Mouse (Mus musculus) embryonic facial prominence, embryonic 14.5 days (tissue): ENCODE data around the gene Cd96. TPM values are rescaled to one million over a fixed set of nuclear protein-coding genes. Genes with fewer than 3 reads are reported as not detected.

Experiments used
- ATAC-seq: fragments of 200-750 bp; cut with Nextera tagmentation; 2 replicates; pipeline ENCODE4 v1.8.0; 2017; ENCODE audit warnings: low read depth, moderate number of reproducible peaks, moderate TSS enrichment
- DNase-seq: peaks from one replicate; pipeline ENCODE4 v3.0.0-alpha.2; 2015; ENCODE audit warnings: low spot score
- H3K27ac ChIP-seq: fragments of 300-500 bp; sonication (generic); replicated peaks from 2 replicates; pipeline ENCODE4 v1.5.1; 2014; ENCODE audit warnings: low read depth, mild to moderate bottlenecking, low read length, moderate library complexity
- H3K27me3 ChIP-seq: fragments of 300-500 bp; sonication (generic); replicated peaks from 2 replicates; pipeline ENCODE4 v1.6.1; 2014; ENCODE audit warnings: low read length; ENCODE audit not compliant: control insufficient read depth, insufficient read depth
- H3K36me3 ChIP-seq: fragments of 300-500 bp; sonication (generic); 2 replicates; pipeline ENCODE4 v1.6.1; 2014; ENCODE audit warnings: low read length, mixed read lengths; ENCODE audit not compliant: control insufficient read depth, insufficient read depth
- H3K4me1 ChIP-seq: fragments of 300-500 bp; sonication (generic); 2 replicates; pipeline ENCODE4 v1.6.1; 2014; ENCODE audit warnings: antibody characterized with exemption, low read length; ENCODE audit not compliant: control insufficient read depth, insufficient read depth
- H3K4me2 ChIP-seq: fragments of 300-500 bp; sonication (generic); 2 replicates; pipeline ENCODE4 v1.6.1; 2014; ENCODE audit warnings: low read depth, mild to moderate bottlenecking, low read length, moderate library complexity, mixed read lengths
- H3K4me3 ChIP-seq: fragments of 300-500 bp; sonication (generic); 2 replicates; pipeline ENCODE4 v1.5.1; 2014; ENCODE audit warnings: low read depth, mild to moderate bottlenecking, low read length
- H3K9ac ChIP-seq: fragments of 300-500 bp; sonication (generic); 2 replicates; pipeline ENCODE4 v1.6.1; 2014; ENCODE audit warnings: low read depth, mild to moderate bottlenecking, low read length, moderate library complexity, mixed read lengths
- H3K9me3 ChIP-seq: fragments of 300-500 bp; sonication (generic); 2 replicates; pipeline ENCODE4 v1.6.1; 2016; ENCODE audit warnings: low read length; ENCODE audit not compliant: control insufficient read depth
- whole genome bisulfite sequencing: fragments of 180-500 bp; shearing (Covaris S2); extraction: QIAGEN DNeasy Blood & Tissue Kit; methylation state at CpG from one replicate; pipeline ENCODE4 v1.1.7; 2014; 5-methylcytosine and 5-hydroxymethylcytosine counted together
- polyA plus RNA-seq: library from polyadenylated mRNA; unstranded; fragments of >200 nt; fragmentation: Nextera tagmentation; extraction: Ambion mirVana; gene quantifications from 2 replicates; pipeline ENCODE4 v1.2.1, GENCODE M21; 2014

The Cd96 gene
- polyA plus RNA-seq, 1 experiment from 2014 or later: 0.35 TPM

- Histone ChIP-seq H3K36me3 (no peaks in the 10 kb centered on the region), H3K27ac (no peak overlapping the region), H3K4me2 (no peak overlapping the region), H3K27me3 (no peaks in the 10 kb centered on the region), H3K4me3 (no peak overlapping the region), H3K4me1 (no peaks in the 10 kb centered on the region), H3K9ac (no peak overlapping the region), H3K9me3 (no peaks in the 10 kb centered on the region)
- 62% methylated on average over 2 of the region's 2 CpGs for WGBS
- ATAC-seq: peak; percentile 63
- peak; percentile 88 for DNase-seq
Observed at GRCm38 (mm10) chr16:46094478-46094877, 25.6 kb downstream of the Cd96 start.

DNA sequence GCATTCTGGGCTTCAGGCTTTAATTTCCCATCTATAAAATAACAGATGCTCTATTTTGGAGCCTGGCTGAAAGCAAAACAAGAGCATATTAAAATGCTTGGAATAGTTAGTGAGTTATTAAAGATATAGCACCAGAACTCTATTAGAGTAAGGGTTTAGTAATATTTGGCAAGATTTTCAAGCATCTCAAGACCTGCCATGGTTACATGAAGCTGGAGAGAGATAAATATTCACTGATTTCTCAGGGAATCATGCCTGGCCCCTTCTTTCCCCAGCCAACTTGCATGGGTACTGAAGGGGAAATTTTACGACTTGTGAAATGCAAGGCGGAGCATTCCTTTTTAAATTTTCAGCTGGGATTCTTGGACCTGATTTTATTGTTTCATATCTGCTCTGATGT lies 27.1 kb downstream of the Cd96 start:
- WGBS: 86% methylated on average over 2 of the region's 2 CpGs
- no peaks in the 10 kb centered on the region for H3K9me3 ChIP-seq
- no peak for DNase-seq
- no peaks in the 10 kb centered on the region for H3K27me3 ChIP-seq
- H3K4me1 ChIP-seq: no peaks in the 10 kb centered on the region
- no peak overlapping the region for H3K4me3 ChIP-seq
- H3K9ac ChIP-seq: no peak overlapping the region
- no peak for ATAC-seq
- H3K4me2 ChIP-seq: no peak overlapping the region
- no peaks in the 10 kb centered on the region for H3K36me3 ChIP-seq
- no peak overlapping the region for H3K27ac ChIP-seq

- ATAC-seq: no peak
Observed at GRCm38 (mm10) chr16:46086874-46087473, 33.1 kb downstream of the Cd96 start.

GRCm38 (mm10) chr16:46068000-46068399 lies 52.1 kb downstream of the Cd96 start:
- H3K27me3 ChIP-seq: no peaks in the 10 kb centered on the region
- H3K4me2 ChIP-seq: no peak overlapping the region
- no peak overlapping the region for H3K9ac ChIP-seq
- DNase-seq: no peak
- H3K27ac ChIP-seq: no peak overlapping the region
- no peaks in the 10 kb centered on the region for H3K4me1 ChIP-seq
- ATAC-seq: no peak
- H3K9me3 ChIP-seq: no peaks in the 10 kb centered on the region
- no peaks in the 10 kb centered on the region for H3K36me3 ChIP-seq
- 87% methylated on average over 3 of the region's 3 CpGs for WGBS
- H3K4me3 ChIP-seq: no peak overlapping the region

More at GRCm38 (mm10) chr16:46086874-46087473, 33.1 kb downstream of the Cd96 start:
- H3K9ac ChIP-seq: no peak overlapping the region
- H3K27ac ChIP-seq: no peak overlapping the region
- WGBS: 59% methylated on average over 5 of the region's 5 CpGs
- H3K4me2 ChIP-seq: no peak overlapping the region
- peak; percentile 2 for DNase-seq
- no peak overlapping the region for H3K4me3 ChIP-seq
- H3K27me3 ChIP-seq: no peaks in the 10 kb centered on the region
- no peaks in the 10 kb centered on the region for H3K9me3 ChIP-seq
- H3K4me1 ChIP-seq: no peaks in the 10 kb centered on the region
- no peaks in the 10 kb centered on the region for H3K36me3 ChIP-seq

GRCm38 (mm10) chr16:46063278-46063677 lies 56.8 kb downstream of the Cd96 start:
- Histone ChIP-seq H3K4me2 (no peak overlapping the region), H3K36me3 (no peaks in the 10 kb centered on the region), H3K4me3 (no peak overlapping the region), H3K9ac (no peak overlapping the region), H3K9me3 (no peaks in the 10 kb centered on the region), H3K4me1 (no peaks in the 10 kb centered on the region), H3K27me3 (no peaks in the 10 kb centered on the region), H3K27ac (no peak overlapping the region)
- DNase-seq: no peak
- 76% methylated on average over 5 of the region's 5 CpGs for WGBS
- no peak for ATAC-seq

DNA sequence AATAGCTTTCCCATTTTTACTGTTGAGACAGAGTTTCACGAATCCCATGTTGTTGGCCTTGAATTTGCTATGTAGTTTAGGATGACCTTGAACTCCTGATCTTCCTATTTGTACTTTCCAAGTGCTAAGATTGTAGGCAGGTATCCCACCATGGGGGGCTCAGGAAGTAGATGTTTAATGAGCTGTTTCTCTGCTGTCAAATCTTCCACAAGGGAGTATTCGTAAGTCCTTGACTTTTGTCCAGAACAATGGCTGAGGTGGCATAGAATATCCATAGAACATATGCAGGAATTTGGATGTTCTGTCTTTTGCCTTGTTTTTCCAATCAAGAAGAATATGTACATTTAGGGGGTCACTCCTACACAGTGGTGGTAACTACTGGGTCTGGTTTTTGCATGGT lies 73.1 kb downstream of the Cd96 start:
- no peaks in the 10 kb centered on the region for H3K9me3 ChIP-seq
- no peaks in the 10 kb centered on the region for H3K36me3 ChIP-seq
- WGBS: 86% methylated on average over 2 of the region's 2 CpGs
- DNase-seq (no peak), ATAC-seq (no peak)
- H3K4me3 ChIP-seq: no peak overlapping the region
- H3K4me2 ChIP-seq: no peak overlapping the region
- no peak overlapping the region for H3K27ac ChIP-seq
- no peak overlapping the region for H3K9ac ChIP-seq
- no peaks in the 10 kb centered on the region for H3K27me3 ChIP-seq
- H3K4me1 ChIP-seq: no peaks in the 10 kb centered on the region

DNA sequence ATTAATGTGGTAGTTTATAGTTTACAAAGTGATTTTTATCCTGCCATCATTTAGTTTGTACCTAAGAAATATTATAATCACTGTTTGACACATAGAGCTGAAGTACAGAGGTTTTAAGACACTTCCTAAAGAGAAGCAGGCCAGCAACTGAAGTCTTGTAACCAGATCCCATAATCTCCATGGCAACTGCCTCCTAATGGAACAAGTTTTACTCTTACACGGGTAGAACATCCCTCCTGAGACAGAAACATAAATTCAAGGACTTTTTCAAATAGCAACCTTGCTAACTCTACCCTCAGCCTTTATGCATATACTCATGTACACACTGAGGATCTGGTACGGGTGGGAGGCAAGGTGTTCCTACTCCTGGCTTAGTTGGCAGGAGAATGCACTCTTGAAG lies 83.8 kb downstream of the Cd96 start:
- Histone ChIP-seq H3K9ac (no peak overlapping the region), H3K4me2 (no peak overlapping the region), H3K36me3 (no peaks in the 10 kb centered on the region), H3K27me3 (no peaks in the 10 kb centered on the region), H3K27ac (no peak overlapping the region), H3K4me1 (no peaks in the 10 kb centered on the region), H3K9me3 (no peaks in the 10 kb centered on the region), H3K4me3 (no peak overlapping the region)
- WGBS: 31% methylated on average over 2 of the region's 2 CpGs
- ATAC-seq: no peak
- DNase-seq: no peak

- no peak overlapping the region for H3K27ac ChIP-seq
- ATAC-seq (no peak), DNase-seq (no peak)
- no peaks in the 10 kb centered on the region for H3K36me3 ChIP-seq
- no peak overlapping the region for H3K9ac ChIP-seq
- H3K27me3 ChIP-seq: no peaks in the 10 kb centered on the region
- H3K4me1 ChIP-seq: no peaks in the 10 kb centered on the region
- H3K9me3 ChIP-seq: no peaks in the 10 kb centered on the region
- no peak overlapping the region for H3K4me2 ChIP-seq
- no peak overlapping the region for H3K4me3 ChIP-seq
- WGBS: 78% methylated on average over 9 of the region's 9 CpGs
Observed at GRCm38 (mm10) chr16:46033896-46034295, 86.2 kb downstream of the Cd96 start.

DNA sequence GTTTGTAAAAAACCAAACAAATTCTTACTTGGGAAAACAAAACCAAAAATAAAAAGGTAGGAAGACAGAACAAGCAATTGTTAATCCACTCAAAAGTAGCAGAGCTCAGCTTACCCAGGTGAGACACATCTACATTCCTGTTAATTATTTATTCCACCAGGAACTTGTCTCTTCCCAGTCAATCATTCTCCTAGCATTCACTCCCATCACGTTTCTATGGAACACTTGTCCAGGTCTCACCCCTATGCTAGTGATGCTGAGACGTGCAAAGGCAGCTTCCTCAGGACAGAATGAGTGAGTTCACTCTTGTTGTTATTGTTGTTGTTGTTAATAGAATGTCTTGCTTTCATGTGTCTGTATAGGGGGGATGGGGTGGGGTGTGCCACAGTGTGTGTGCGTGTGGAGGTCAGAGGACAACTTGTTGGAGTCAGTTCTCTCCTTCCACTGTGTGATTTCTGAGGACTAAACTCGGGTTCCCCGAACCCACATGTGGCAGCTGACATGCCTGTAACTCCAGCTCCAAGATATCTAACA lies 97.0 kb downstream of the Cd96 start:
- H3K27me3 ChIP-seq: no peaks in the 10 kb centered on the region
- no peak overlapping the region for H3K9ac ChIP-seq
- H3K27ac ChIP-seq: no peak overlapping the region
- no peaks in the 10 kb centered on the region for H3K36me3 ChIP-seq
- no peak overlapping the region for H3K4me3 ChIP-seq
- no peaks in the 10 kb centered on the region for H3K4me1 ChIP-seq
- no peak overlapping the region for H3K4me2 ChIP-seq
- 76% methylated on average over 5 of the region's 5 CpGs for WGBS
- H3K9me3 ChIP-seq: no peaks in the 10 kb centered on the region
- ATAC-seq (no peak), DNase-seq (no peak)
